22 mouse cellular contexts compared by ENCODE assay signal in the genomic region with DNA sequence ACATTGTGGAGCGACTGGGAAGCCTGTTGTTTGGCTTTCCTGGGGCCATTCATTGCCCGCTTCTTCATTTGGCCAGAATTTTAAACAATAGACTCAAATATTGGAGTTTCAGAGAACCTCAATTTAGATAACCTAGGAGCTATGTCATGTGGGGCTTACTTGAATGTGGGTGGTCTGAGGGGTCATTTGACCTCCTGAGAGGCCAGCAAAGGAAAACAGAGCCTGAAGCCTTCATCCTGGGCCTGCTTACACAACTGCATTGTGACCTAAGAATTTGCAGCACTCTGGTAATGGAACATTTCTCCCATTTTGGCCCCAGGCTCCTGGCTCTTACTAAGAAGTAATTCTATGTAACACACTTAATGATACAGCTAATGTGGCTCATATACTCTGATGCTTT.
A peak's percentile ranks its signal among the peaks of the same experiment; 100 is the strongest.
DNase-seq lines count a peak whose midpoint lies in the region; ATAC-seq and TF ChIP-seq lines count a peak whose summit lies in the region.
"Had no signal": no experiment of that assay in that cellular context is flagged by ENCODE, and none has a peak within 500 bp of the region (broad histone marks: within the 10 kb centered on the region; RNA-seq: fewer than 3 reads in every experiment).

No protein-coding gene starts in this region.

- no peak overlapping the region for H3K4me2 ChIP-seq in midbrain, embryonic 13.5 days (replicated peaks)
- no peak overlapping the region for H3K4me2 ChIP-seq in forebrain, postnatal 0 days (ENCODE audit: low read depth)
- H3K4me2 ChIP-seq in liver, postnatal 0 days (ENCODE audit: low read depth, low read length) = no peak overlapping the region
- H3K4me2 ChIP-seq: embryonic facial prominence, embryonic 13.5 days; embryonic facial prominence, embryonic 15.5 days; forebrain, embryonic 12.5 days had no signal

- TF ChIP-seq CTCF in forebrain, postnatal 0 days (IDR thresholded peaks at IDR 0.05; ENCODE audit: low read depth) = no peak
- TF ChIP-seq CTCF in liver, postnatal 0 days (IDR thresholded peaks at IDR 0.05; ENCODE audit: low read depth) = no peak

- peak; percentile 21 for DNase-seq in midbrain, embryonic 10.5 days (ENCODE audit: low spot score)
- peak; percentile 73 for DNase-seq in embryo, embryonic 10.5 days (ENCODE audit: low spot score)
- DNase-seq in embryo, embryonic 9.5 days (ENCODE audit: extremely low spot score) = peak; percentile 42
- peak; percentile 30 for DNase-seq in mesoderm, embryonic 11.5 days (ENCODE audit: low read depth, low spot score)
- DNase-seq in forebrain, postnatal 0 days = no peak
- no peak for DNase-seq in cerebellum, postnatal 10 days
- DNase-seq in liver, postnatal 0 days = no peak
- DNase-seq: adrenal gland, adult 2 months; adrenal gland, postnatal 14 days; adrenal gland, postnatal 36 days; cerebellum, adult 11-12 months; cerebellum, adult 8-10 months; cerebellum, adult 9-11 months; cerebellum, postnatal 25 days had no signal

- no peak for TF ChIP-seq EP300 in liver, postnatal 0 days (IDR thresholded peaks at IDR 0.05; ENCODE audit: low read depth)

- H3K27ac ChIP-seq in midbrain, embryonic 10.5 days (replicated peaks) = no peak overlapping the region
- no peak overlapping the region for H3K27ac ChIP-seq in midbrain, embryonic 13.5 days
- no peak overlapping the region for H3K27ac ChIP-seq in forebrain, postnatal 0 days (ENCODE audit: low read depth, low read length)
- H3K27ac ChIP-seq in liver, postnatal 0 days (ENCODE audit: low read depth) = no peak overlapping the region
- H3K27ac ChIP-seq: embryonic facial prominence, embryonic 13.5 days; embryonic facial prominence, embryonic 15.5 days; forebrain, embryonic 10.5 days; forebrain, embryonic 12.5 days had no signal

- H3K4me1 ChIP-seq in midbrain, embryonic 10.5 days = peaks cover 4% of the 10 kb centered on the region; the same call in 1 of the 2 replicates
- no peaks in the 10 kb centered on the region for H3K4me1 ChIP-seq in midbrain, embryonic 13.5 days (replicated peaks)
- no peaks in the 10 kb centered on the region for H3K4me1 ChIP-seq in forebrain, postnatal 0 days (ENCODE audit: insufficient read depth)
- no peaks in the 10 kb centered on the region for H3K4me1 ChIP-seq in liver, postnatal 0 days (ENCODE audit: insufficient read depth)
- H3K4me1 ChIP-seq: embryonic facial prominence, embryonic 13.5 days; embryonic facial prominence, embryonic 15.5 days; forebrain, embryonic 12.5 days had no signal

- ATAC-seq in midbrain, embryonic 13.5 days = no peak
- ATAC-seq in forebrain, postnatal 0 days = no peak
- no peak for ATAC-seq in liver, postnatal 0 days
- ATAC-seq: forebrain, embryonic 14.5 days; forebrain, embryonic 16.5 days had no signal

- H3K4me3 ChIP-seq in midbrain, embryonic 10.5 days = no peak overlapping the region
- H3K4me3 ChIP-seq in midbrain, embryonic 13.5 days (replicated peaks) = no peak overlapping the region
- no peak overlapping the region for H3K4me3 ChIP-seq in forebrain, postnatal 0 days (ENCODE audit: low read depth, low read length)
- no peak overlapping the region for H3K4me3 ChIP-seq in liver, postnatal 0 days (ENCODE audit: low read depth, low read length)
- H3K4me3 ChIP-seq: embryonic facial prominence, embryonic 13.5 days; embryonic facial prominence, embryonic 15.5 days; erythroblast, embryonic 14.5 days; forebrain, embryonic 10.5 days; forebrain, embryonic 12.5 days had no signal

- no peak overlapping the region for H3K9ac ChIP-seq in midbrain, embryonic 13.5 days (replicated peaks)
- H3K9ac ChIP-seq in forebrain, postnatal 0 days = no peak overlapping the region
- H3K9ac ChIP-seq in liver, postnatal 0 days (replicated peaks) = no peak overlapping the region
- H3K9ac ChIP-seq: embryonic facial prominence, embryonic 13.5 days; embryonic facial prominence, embryonic 15.5 days; forebrain, embryonic 12.5 days had no signal

- no peaks in the 10 kb centered on the region for H3K9me3 ChIP-seq in midbrain, embryonic 10.5 days (replicated peaks)
- H3K9me3 ChIP-seq in midbrain, embryonic 13.5 days = no peaks in the 10 kb centered on the region
- no peaks in the 10 kb centered on the region for H3K9me3 ChIP-seq in forebrain, postnatal 0 days (ENCODE audit: low read length)
- H3K9me3 ChIP-seq in liver, postnatal 0 days (ENCODE audit: low read length) = no peaks in the 10 kb centered on the region
- H3K9me3 ChIP-seq: embryonic facial prominence, embryonic 13.5 days; embryonic facial prominence, embryonic 15.5 days; forebrain, embryonic 10.5 days; forebrain, embryonic 12.5 days had no signal

- no peaks in the 10 kb centered on the region for H3K27me3 ChIP-seq in midbrain, embryonic 10.5 days (ENCODE audit: low read depth, poor library complexity, severe bottlenecking)
- no peaks in the 10 kb centered on the region for H3K27me3 ChIP-seq in midbrain, embryonic 13.5 days
- no peaks in the 10 kb centered on the region for H3K27me3 ChIP-seq in forebrain, postnatal 0 days (ENCODE audit: insufficient read depth, low read length)
- no peaks in the 10 kb centered on the region for H3K27me3 ChIP-seq in liver, postnatal 0 days (ENCODE audit: insufficient read depth, low read length)
- H3K27me3 ChIP-seq: embryonic facial prominence, embryonic 13.5 days; embryonic facial prominence, embryonic 15.5 days; forebrain, embryonic 12.5 days had no signal

- WGBS in midbrain, embryonic 10.5 days = 60% methylated on average over 2 of the region's 2 CpGs
- 72% methylated on average over 2 of the region's 2 CpGs for WGBS in midbrain, embryonic 13.5 days
- WGBS in forebrain, postnatal 0 days = 77% methylated on average over 2 of the region's 2 CpGs
- 62% methylated on average over 2 of the region's 2 CpGs for WGBS in liver, postnatal 0 days (ENCODE audit: insufficient replicate concordance)

- H3K36me3 ChIP-seq in midbrain, embryonic 10.5 days = no peaks in the 10 kb centered on the region
- H3K36me3 ChIP-seq in midbrain, embryonic 13.5 days = no peaks in the 10 kb centered on the region
- H3K36me3 ChIP-seq in forebrain, postnatal 0 days (ENCODE audit: insufficient read depth) = no peaks in the 10 kb centered on the region
- no peaks in the 10 kb centered on the region for H3K36me3 ChIP-seq in liver, postnatal 0 days (replicated peaks; ENCODE audit: insufficient read depth, low read length)
- H3K36me3 ChIP-seq: embryonic facial prominence, embryonic 13.5 days; embryonic facial prominence, embryonic 15.5 days; forebrain, embryonic 10.5 days; forebrain, embryonic 12.5 days had no signal

Comparison
In these comparisons a context has a peak if more than half of its experiments do, and no peak if none do; other contexts are left out.
1. DNase-seq: peak in midbrain, embryonic 10.5 days (single experiment), embryo, embryonic 10.5 days (single experiment), embryo, embryonic 9.5 days (single experiment) and mesoderm, embryonic 11.5 days (single experiment); none in forebrain, postnatal 0 days (single experiment), cerebellum, postnatal 10 days (0 of 2) and liver, postnatal 0 days (single experiment).